Mouse (Mus musculus): ENCODE results near the gene 1810037I17Rik. TPM values are rescaled to one million over a fixed set of nuclear protein-coding genes. Genes with fewer than 3 reads are reported as not detected.
A peak's percentile ranks its signal among the peaks of the same experiment; 100 is the strongest.
"Not testable (repeated sequence)": the region's sequence is repeated elsewhere in the genome, so short reads cannot be mapped to it uniquely, and the experiment has no call there.

The 1810037I17Rik gene
- polyA plus RNA-seq, 1 experiment from 2014 or later: 132 TPM

- DNase-seq (ENCODE audit: low spot score) (no peak), ATAC-seq (replicated peaks; ENCODE audit: low FRiP score, low TSS enrichment, low read depth) (no peak)
- Histone ChIP-seq H3K27ac (ENCODE audit: low read depth) (no peak overlapping the region), H3K4me1 (replicated peaks; ENCODE audit: control insufficient read depth, insufficient read depth, low read length) (peaks cover 9% of the 10 kb centered on the region), H3K27me3 (replicated peaks; ENCODE audit: control insufficient read depth, insufficient read depth, low read length) (no peaks in the 10 kb centered on the region), H3K36me3 (ENCODE audit: control insufficient read depth, insufficient read depth, low read length) (no peaks in the 10 kb centered on the region), H3K4me2 (ENCODE audit: low read length) (no peak overlapping the region), H3K4me3 (ENCODE audit: low read depth, low read length) (no peak overlapping the region), H3K9me3 (ENCODE audit: control insufficient read depth, low read length) (no peaks in the 10 kb centered on the region), H3K9ac (ENCODE audit: low read length) (no peak overlapping the region)
- WGBS: 66% methylated on average over 8 of the region's 8 CpGs
These were observed 3.2 kb upstream of the 1810037I17Rik start for GRCm38 (mm10) chr3:122920572-122921435.

- Histone ChIP-seq H3K4me1 (replicated peaks; ENCODE audit: control insufficient read depth, insufficient read depth, low read length) (peaks cover 12% of the 10 kb centered on the region), H3K36me3 (ENCODE audit: control insufficient read depth, insufficient read depth, low read length) (peaks cover under 1% of the 10 kb centered on the region; the same call in 1 of the 2 replicates), H3K27me3 (replicated peaks; ENCODE audit: control insufficient read depth, insufficient read depth, low read length) (no peaks in the 10 kb centered on the region), H3K4me3 (ENCODE audit: low read depth, low read length) (no peak overlapping the region), H3K9me3 (ENCODE audit: control insufficient read depth, low read length) (no peaks in the 10 kb centered on the region), H3K4me2 (ENCODE audit: low read length) (no peak overlapping the region), H3K27ac (ENCODE audit: low read depth) (no peak overlapping the region), H3K9ac (ENCODE audit: low read length) (no peak overlapping the region)
- ATAC-seq (replicated peaks; ENCODE audit: low FRiP score, low TSS enrichment, low read depth) (no peak), DNase-seq (ENCODE audit: low spot score) (no peak)
- 73% methylated on average over 8 of the region's 8 CpGs for WGBS
These were observed 2.1 kb upstream of the 1810037I17Rik start for GRCm38 (mm10) chr3:122921676-122922527.

- Histone ChIP-seq H3K4me1 (replicated peaks; ENCODE audit: control insufficient read depth, insufficient read depth, low read length) (peaks cover 12% of the 10 kb centered on the region), H3K27ac (ENCODE audit: low read depth) (peak overlapping the region; percentile 83), H3K9ac (ENCODE audit: low read length) (no peak overlapping the region), H3K4me2 (ENCODE audit: low read length) (peak overlapping the region; percentile 55), H3K9me3 (ENCODE audit: control insufficient read depth, low read length) (no peaks in the 10 kb centered on the region), H3K27me3 (replicated peaks; ENCODE audit: control insufficient read depth, insufficient read depth, low read length) (no peaks in the 10 kb centered on the region), H3K4me3 (ENCODE audit: low read depth, low read length) (peak overlapping the region; percentile 71), H3K36me3 (ENCODE audit: control insufficient read depth, insufficient read depth, low read length) (peaks cover 8% of the 10 kb centered on the region; the same call in 1 of the 2 replicates)
- DNase-seq (ENCODE audit: low spot score): no peak
- 48% methylated on average over 7 of the region's 7 CpGs for WGBS
- ATAC-seq (replicated peaks; ENCODE audit: low FRiP score, low TSS enrichment, low read depth): no peak
These were observed 856 bp upstream of the 1810037I17Rik start for GRCm38 (mm10) chr3:122923147-122923546.

GRCm38 (mm10) chr3:122929723-122930122 is 5.7 kb downstream of the 1810037I17Rik start:
- no peak overlapping the region for H3K4me3 ChIP-seq (ENCODE audit: low read depth, low read length)
- H3K4me1 ChIP-seq (replicated peaks; ENCODE audit: control insufficient read depth, insufficient read depth, low read length): peaks cover 8% of the 10 kb centered on the region; the same call in 1 of the 2 replicates
- no peak overlapping the region for H3K27ac ChIP-seq (ENCODE audit: low read depth)
- H3K36me3 ChIP-seq (ENCODE audit: control insufficient read depth, insufficient read depth, low read length): peaks cover 14% of the 10 kb centered on the region
- H3K9me3 ChIP-seq (ENCODE audit: control insufficient read depth, low read length): no peaks in the 10 kb centered on the region
- ATAC-seq (replicated peaks; ENCODE audit: low FRiP score, low TSS enrichment, low read depth) (no peak), DNase-seq (ENCODE audit: low spot score) (no peak)
- H3K9ac ChIP-seq (ENCODE audit: low read length): no peak overlapping the region
- 87% methylated on average over 6 of the region's 6 CpGs for WGBS
- H3K27me3 ChIP-seq (replicated peaks; ENCODE audit: control insufficient read depth, insufficient read depth, low read length): no peaks in the 10 kb centered on the region
- no peak overlapping the region for H3K4me2 ChIP-seq (ENCODE audit: low read length)

- Histone ChIP-seq H3K4me3 (ENCODE audit: low read depth, low read length) (no peak overlapping the region), H3K9ac (ENCODE audit: low read length) (no peak overlapping the region), H3K4me1 (replicated peaks; ENCODE audit: control insufficient read depth, insufficient read depth, low read length) (no peaks in the 10 kb centered on the region), H3K4me2 (ENCODE audit: low read length) (no peak overlapping the region), H3K27me3 (replicated peaks; ENCODE audit: control insufficient read depth, insufficient read depth, low read length) (no peaks in the 10 kb centered on the region), H3K9me3 (ENCODE audit: control insufficient read depth, low read length) (no peaks in the 10 kb centered on the region), H3K27ac (ENCODE audit: low read depth) (no peak overlapping the region), H3K36me3 (ENCODE audit: control insufficient read depth, insufficient read depth, low read length) (peaks cover 8% of the 10 kb centered on the region)
- 90% methylated on average over 1 of the region's 1 CpGs for WGBS
- ATAC-seq (replicated peaks; ENCODE audit: low FRiP score, low TSS enrichment, low read depth) (no peak), DNase-seq (ENCODE audit: low spot score) (no peak)
These were observed 8.5 kb downstream of the 1810037I17Rik start for GRCm38 (mm10) chr3:122932466-122932865.

- not testable (repeated sequence) for H3K4me1 ChIP-seq (replicated peaks; ENCODE audit: control insufficient read depth, insufficient read depth, low read length); H3K9ac ChIP-seq (ENCODE audit: low read length); H3K4me3 ChIP-seq (ENCODE audit: low read depth, low read length); ATAC-seq (replicated peaks; ENCODE audit: low FRiP score, low TSS enrichment, low read depth); DNase-seq (ENCODE audit: low spot score); H3K9me3 ChIP-seq (ENCODE audit: control insufficient read depth, low read length); H3K36me3 ChIP-seq (ENCODE audit: control insufficient read depth, insufficient read depth, low read length); H3K27me3 ChIP-seq (replicated peaks; ENCODE audit: control insufficient read depth, insufficient read depth, low read length); H3K4me2 ChIP-seq (ENCODE audit: low read length); H3K27ac ChIP-seq (ENCODE audit: low read depth)
- 81% methylated on average over 13 of the region's 13 CpGs for WGBS
These were observed 13.2 kb downstream of the 1810037I17Rik start for GRCm38 (mm10) chr3:122937176-122937575.

- peaks cover 4% of the 10 kb centered on the region; the same call in 1 of the 2 replicates for H3K36me3 ChIP-seq (ENCODE audit: control insufficient read depth, insufficient read depth, low read length)
- H3K4me2 ChIP-seq (ENCODE audit: low read length): no peak overlapping the region
- no peak overlapping the region for H3K27ac ChIP-seq (ENCODE audit: low read depth)
- H3K4me3 ChIP-seq (ENCODE audit: low read depth, low read length): no peak overlapping the region
- no peak overlapping the region for H3K9ac ChIP-seq (ENCODE audit: low read length)
- no peak for ATAC-seq (replicated peaks; ENCODE audit: low FRiP score, low TSS enrichment, low read depth)
- DNase-seq (ENCODE audit: low spot score): peak; percentile 61
- H3K27me3 ChIP-seq (replicated peaks; ENCODE audit: control insufficient read depth, insufficient read depth, low read length): no peaks in the 10 kb centered on the region
- no peaks in the 10 kb centered on the region for H3K9me3 ChIP-seq (ENCODE audit: control insufficient read depth, low read length)
- WGBS: 75% methylated on average over 2 of the region's 2 CpGs
- no peaks in the 10 kb centered on the region for H3K4me1 ChIP-seq (replicated peaks; ENCODE audit: control insufficient read depth, insufficient read depth, low read length)
These were observed 15.2 kb downstream of the 1810037I17Rik start for GRCm38 (mm10) chr3:122939215-122939614.

GRCm38 (mm10) chr3:122943387-122943890 is 19.4 kb downstream of the 1810037I17Rik start:
- 78% methylated on average over 6 of the region's 6 CpGs for WGBS
- no peak for DNase-seq (ENCODE audit: low spot score)
- H3K9me3 ChIP-seq (ENCODE audit: control insufficient read depth, low read length): no peaks in the 10 kb centered on the region
- no peak overlapping the region for H3K4me3 ChIP-seq (ENCODE audit: low read depth, low read length)
- no peak for ATAC-seq (replicated peaks; ENCODE audit: low FRiP score, low TSS enrichment, low read depth)
- H3K27ac ChIP-seq (ENCODE audit: low read depth): no peak overlapping the region
- H3K27me3 ChIP-seq (replicated peaks; ENCODE audit: control insufficient read depth, insufficient read depth, low read length): no peaks in the 10 kb centered on the region
- H3K4me1 ChIP-seq (replicated peaks; ENCODE audit: control insufficient read depth, insufficient read depth, low read length): no peaks in the 10 kb centered on the region
- no peak overlapping the region for H3K9ac ChIP-seq (ENCODE audit: low read length)
- H3K4me2 ChIP-seq (ENCODE audit: low read length): no peak overlapping the region
- H3K36me3 ChIP-seq (ENCODE audit: control insufficient read depth, insufficient read depth, low read length): no peaks in the 10 kb centered on the region
